Mouse (Mus musculus) spleen, adult 18-20 months (tissue): ENCODE results near the gene Capn15.

Experiments
- DNase-seq, 2 experiments: peaks; one replicate each; pipeline ENCODE4 v3.0.0; 2022; ENCODE audit warnings: mixed read lengths in 2 of 2

Capn15 gene

DNA sequence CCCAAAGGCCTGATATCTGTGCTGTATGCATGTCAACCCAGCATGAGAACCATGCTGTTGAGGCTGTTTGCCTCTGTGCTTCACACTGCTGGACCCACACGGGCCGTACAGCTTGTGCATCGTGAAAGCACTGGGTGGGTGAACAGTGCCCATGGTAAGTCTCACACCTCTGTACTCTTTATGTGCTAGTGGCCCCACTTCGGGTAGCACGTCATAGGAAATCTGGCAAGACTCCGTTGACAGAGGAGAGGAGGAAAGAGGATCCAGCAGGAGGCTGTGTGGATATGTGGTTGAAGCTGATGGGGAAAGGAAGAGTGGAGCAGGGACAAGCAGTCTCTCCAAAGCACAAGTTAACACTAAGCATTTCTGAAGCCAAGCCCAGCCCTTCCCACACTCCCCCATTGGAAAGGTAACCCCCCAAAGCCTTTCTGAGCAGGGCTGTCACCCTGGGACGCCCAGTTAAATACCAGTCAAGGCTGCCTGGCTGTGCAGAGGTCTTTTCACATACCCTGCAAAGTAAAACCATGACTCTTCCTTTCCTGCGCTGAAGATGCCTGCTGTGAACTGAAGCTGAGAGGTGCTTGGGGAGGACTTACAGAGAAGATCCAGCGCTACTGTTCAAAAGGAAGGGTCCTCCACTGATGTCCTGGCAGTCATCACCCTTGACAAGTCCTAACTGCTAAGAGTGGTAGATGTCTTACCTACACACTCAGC, 67.4 kb downstream of the Capn15 start:
- DNase-seq: no peak

DNA sequence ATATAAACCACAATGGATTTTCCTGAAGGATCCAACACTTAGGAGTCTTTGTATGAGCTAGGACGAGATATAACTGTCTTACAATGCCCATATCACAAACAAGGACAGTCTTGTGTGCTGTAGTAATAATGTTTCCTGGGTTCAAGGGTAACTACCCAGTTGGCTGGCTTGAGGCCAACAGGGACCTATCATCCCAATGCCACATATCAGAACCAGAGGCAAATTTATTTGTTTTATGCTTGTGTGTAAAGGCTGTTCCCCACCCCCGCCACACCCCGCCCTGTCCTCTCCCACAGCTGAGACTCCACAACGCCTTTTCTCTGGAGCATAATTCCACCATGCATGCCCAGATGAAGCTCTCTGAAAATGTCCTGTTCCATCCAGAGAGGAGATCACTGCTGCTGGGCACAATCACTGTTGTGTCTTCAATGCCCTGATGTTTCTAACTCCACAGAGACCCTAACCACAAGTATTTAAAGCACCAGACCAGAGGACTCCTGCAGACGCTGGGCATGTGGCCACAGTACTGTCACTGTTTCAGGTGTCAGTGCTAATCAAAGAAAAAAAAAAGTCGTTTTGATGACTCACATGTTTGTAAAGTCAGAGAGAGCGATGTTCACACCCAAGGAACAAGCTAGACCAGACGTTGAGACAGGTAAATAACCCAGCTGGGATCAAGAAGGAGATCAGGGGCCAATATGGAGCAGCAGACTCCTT, 68.5 kb downstream of the Capn15 start:
- no peak for DNase-seq

GRCm38 (mm10) chr17:25914295-25914694, 71.3 kb downstream of the Capn15 start:
- no peak for DNase-seq

GRCm38 (mm10) chr17:25913877-25914275, 71.7 kb downstream of the Capn15 start:
- no peak for DNase-seq

- no peak for DNase-seq
These were observed 72.3 kb downstream of the Capn15 start for GRCm38 (mm10) chr17:25913186-25913876.

GRCm38 (mm10) chr17:25911816-25912215, 73.8 kb downstream of the Capn15 start:
- DNase-seq: no peak
